Mouse (Mus musculus): ENCODE data around the gene Ddx39. TPM values are rescaled to one million over a fixed set of nuclear protein-coding genes. Genes with fewer than 3 reads are reported as not detected.

Gene Ddx39
- polyA plus RNA-seq, 1 experiment from 2014 or later = 92.4 TPM

DNA sequence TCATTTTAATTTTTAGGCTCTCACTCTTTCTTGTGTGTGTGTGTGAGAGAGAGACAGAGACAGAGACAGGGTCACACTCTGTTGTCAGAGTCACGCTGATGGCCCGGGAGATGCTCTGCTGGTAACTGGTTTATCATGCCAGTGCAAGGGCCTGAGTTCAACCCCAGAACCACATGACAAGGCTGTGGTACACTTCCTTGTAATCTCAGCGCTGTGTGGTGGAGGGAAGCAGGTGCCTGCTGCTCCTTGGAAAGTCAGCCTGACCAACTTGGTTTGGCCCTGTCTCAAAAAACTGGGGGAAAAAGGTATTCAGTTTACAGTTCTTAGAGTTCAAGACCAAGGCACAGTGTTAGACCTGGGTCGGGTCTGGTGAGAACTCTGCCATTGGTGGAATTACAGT is 52.5 kb downstream of the Ddx39 start:
- Histone ChIP-seq H3K36me3 (ENCODE audit: control insufficient read depth, insufficient read depth, low read length) (no peaks in the 10 kb centered on the region), H3K4me3 (ENCODE audit: low read depth, low read length) (no peak overlapping the region), H3K9me3 (replicated peaks; ENCODE audit: control insufficient read depth, low read length, poor library complexity, severe bottlenecking) (no peaks in the 10 kb centered on the region), H3K4me2 (ENCODE audit: low read length) (no peak overlapping the region), H3K27me3 (ENCODE audit: control insufficient read depth, insufficient read depth, low read depth, low read length) (no peaks in the 10 kb centered on the region), H3K9ac (ENCODE audit: low read depth, low read length) (no peak overlapping the region), H3K4me1 (ENCODE audit: control insufficient read depth, insufficient read depth, low read length) (peaks cover 3% of the 10 kb centered on the region; the same call in 1 of the 2 replicates), H3K27ac (ENCODE audit: low read length) (no peak overlapping the region)
- WGBS = 90% methylated on average over 4 of the region's 4 CpGs
- ATAC-seq = no peak

DNA sequence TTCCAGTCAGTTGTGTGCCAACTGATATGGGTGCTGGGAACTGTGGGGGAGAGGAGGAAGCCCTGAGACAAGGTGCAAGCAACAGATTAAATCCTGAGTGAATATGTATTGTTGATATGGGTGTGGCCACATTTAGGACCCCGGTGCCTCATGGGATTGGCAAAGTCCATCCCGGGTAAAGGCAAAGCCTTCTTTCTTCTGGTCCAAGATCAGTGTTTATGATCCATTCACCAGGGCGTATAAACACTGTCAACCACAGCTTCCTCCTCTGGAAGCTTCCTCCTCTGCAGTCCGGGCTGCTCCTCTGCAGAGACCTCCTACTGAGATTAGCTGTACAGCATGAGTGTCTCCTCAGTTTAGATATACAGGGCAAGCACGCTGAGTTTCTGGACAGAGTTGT is 53.5 kb downstream of the Ddx39 start:
- 68% methylated on average over 5 of the region's 5 CpGs for WGBS
- no peak for ATAC-seq
- Histone ChIP-seq H3K9ac (ENCODE audit: low read depth, low read length) (no peak overlapping the region), H3K4me3 (ENCODE audit: low read depth, low read length) (no peak overlapping the region), H3K36me3 (ENCODE audit: control insufficient read depth, insufficient read depth, low read length) (no peaks in the 10 kb centered on the region), H3K4me1 (ENCODE audit: control insufficient read depth, insufficient read depth, low read length) (peaks cover 3% of the 10 kb centered on the region; the same call in 1 of the 2 replicates), H3K27me3 (ENCODE audit: control insufficient read depth, insufficient read depth, low read depth, low read length) (no peaks in the 10 kb centered on the region), H3K27ac (ENCODE audit: low read length) (no peak overlapping the region), H3K9me3 (replicated peaks; ENCODE audit: control insufficient read depth, low read length, poor library complexity, severe bottlenecking) (no peaks in the 10 kb centered on the region), H3K4me2 (ENCODE audit: low read length) (no peak overlapping the region)

DNA sequence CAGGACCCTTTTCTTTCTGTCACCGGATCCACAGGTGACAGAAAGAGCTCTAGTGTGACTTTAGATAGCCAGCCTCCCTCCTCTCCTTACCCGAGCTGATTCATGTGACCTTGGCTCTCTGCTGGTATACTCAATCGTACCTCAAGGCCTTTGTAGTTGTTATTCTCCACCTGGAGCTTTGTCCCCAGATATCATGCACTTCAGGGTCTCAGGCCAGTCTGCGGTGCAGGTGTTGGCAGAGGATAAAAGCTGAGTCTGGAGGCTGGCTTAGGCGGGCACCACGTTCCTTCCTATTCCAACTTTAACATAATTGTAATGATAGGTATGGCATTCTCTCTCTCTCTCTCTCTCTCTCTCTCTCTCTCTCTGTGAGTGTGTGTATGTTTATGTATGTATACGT is 54.7 kb downstream of the Ddx39 start:
- no peak for ATAC-seq
- H3K36me3 ChIP-seq (ENCODE audit: control insufficient read depth, insufficient read depth, low read length) = no peaks in the 10 kb centered on the region
- no peak overlapping the region for H3K27ac ChIP-seq (ENCODE audit: low read length)
- peaks cover 3% of the 10 kb centered on the region; the same call in 1 of the 2 replicates for H3K4me1 ChIP-seq (ENCODE audit: control insufficient read depth, insufficient read depth, low read length)
- H3K9me3 ChIP-seq (replicated peaks; ENCODE audit: control insufficient read depth, low read length, poor library complexity, severe bottlenecking) = no peaks in the 10 kb centered on the region
- H3K4me3 ChIP-seq (ENCODE audit: low read depth, low read length) = no peak overlapping the region
- no peaks in the 10 kb centered on the region for H3K27me3 ChIP-seq (ENCODE audit: control insufficient read depth, insufficient read depth, low read depth, low read length)
- WGBS = 69% methylated on average over 7 of the region's 7 CpGs
- no peak overlapping the region for H3K9ac ChIP-seq (ENCODE audit: low read depth, low read length)
- H3K4me2 ChIP-seq (ENCODE audit: low read length) = no peak overlapping the region

DNA sequence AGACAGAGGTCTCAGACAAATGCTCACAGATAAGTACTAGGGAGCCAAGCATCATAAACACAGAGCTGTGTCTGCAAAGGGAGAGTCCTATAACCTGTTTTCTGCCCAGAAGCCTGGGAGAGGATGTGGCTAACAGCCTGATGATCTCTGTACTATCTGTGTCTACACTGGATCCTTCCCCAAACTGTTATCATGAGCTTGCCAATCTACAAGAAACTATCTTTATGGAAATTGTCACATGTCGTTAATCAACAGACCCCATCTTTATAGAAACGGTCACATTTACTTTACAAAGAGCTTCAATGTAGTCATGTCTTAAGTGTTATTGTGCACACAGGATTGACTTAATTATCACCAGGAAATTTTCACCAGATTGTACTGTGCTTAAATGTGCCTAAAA is 55.7 kb downstream of the Ddx39 start:
- 92% methylated on average over 2 of the region's 2 CpGs for WGBS
- Histone ChIP-seq H3K27me3 (ENCODE audit: control insufficient read depth, insufficient read depth, low read depth, low read length) (no peaks in the 10 kb centered on the region), H3K36me3 (ENCODE audit: control insufficient read depth, insufficient read depth, low read length) (no peaks in the 10 kb centered on the region), H3K4me3 (ENCODE audit: low read depth, low read length) (no peak overlapping the region), H3K9ac (ENCODE audit: low read depth, low read length) (no peak overlapping the region), H3K9me3 (replicated peaks; ENCODE audit: control insufficient read depth, low read length, poor library complexity, severe bottlenecking) (no peaks in the 10 kb centered on the region), H3K4me1 (ENCODE audit: control insufficient read depth, insufficient read depth, low read length) (peaks cover 3% of the 10 kb centered on the region; the same call in 1 of the 2 replicates), H3K27ac (ENCODE audit: low read length) (no peak overlapping the region), H3K4me2 (ENCODE audit: low read length) (no peak overlapping the region)
- no peak for ATAC-seq

DNA sequence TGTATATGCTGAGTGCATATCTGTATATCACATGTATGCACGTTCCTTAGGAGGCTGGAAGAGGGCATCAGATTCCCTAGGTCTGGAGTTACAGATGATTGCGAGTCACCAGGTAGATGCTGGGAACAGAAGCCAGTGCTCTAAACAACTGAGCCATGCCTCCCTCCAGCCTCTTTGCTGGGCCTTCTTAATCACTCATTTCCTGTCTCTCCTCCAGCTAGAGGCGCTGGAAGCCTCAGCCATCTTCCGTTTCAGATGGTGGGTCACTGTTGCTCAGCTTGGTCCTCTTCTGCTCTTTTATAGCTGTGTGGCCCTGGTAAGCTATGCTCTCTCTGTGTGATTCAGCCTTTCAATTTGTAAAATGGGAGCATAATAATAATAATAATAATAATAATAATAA is 56.8 kb downstream of the Ddx39 start:
- Histone ChIP-seq H3K4me2 (ENCODE audit: low read length) (no peak overlapping the region), H3K4me1 (ENCODE audit: control insufficient read depth, insufficient read depth, low read length) (peaks cover 3% of the 10 kb centered on the region; the same call in 1 of the 2 replicates), H3K27ac (ENCODE audit: low read length) (no peak overlapping the region), H3K4me3 (ENCODE audit: low read depth, low read length) (no peak overlapping the region), H3K9ac (ENCODE audit: low read depth, low read length) (no peak overlapping the region), H3K9me3 (replicated peaks; ENCODE audit: control insufficient read depth, low read length, poor library complexity, severe bottlenecking) (no peaks in the 10 kb centered on the region), H3K27me3 (ENCODE audit: control insufficient read depth, insufficient read depth, low read depth, low read length) (no peaks in the 10 kb centered on the region), H3K36me3 (ENCODE audit: control insufficient read depth, insufficient read depth, low read length) (no peaks in the 10 kb centered on the region)
- WGBS = 75% methylated on average over 4 of the region's 4 CpGs
- ATAC-seq = no peak

DNA sequence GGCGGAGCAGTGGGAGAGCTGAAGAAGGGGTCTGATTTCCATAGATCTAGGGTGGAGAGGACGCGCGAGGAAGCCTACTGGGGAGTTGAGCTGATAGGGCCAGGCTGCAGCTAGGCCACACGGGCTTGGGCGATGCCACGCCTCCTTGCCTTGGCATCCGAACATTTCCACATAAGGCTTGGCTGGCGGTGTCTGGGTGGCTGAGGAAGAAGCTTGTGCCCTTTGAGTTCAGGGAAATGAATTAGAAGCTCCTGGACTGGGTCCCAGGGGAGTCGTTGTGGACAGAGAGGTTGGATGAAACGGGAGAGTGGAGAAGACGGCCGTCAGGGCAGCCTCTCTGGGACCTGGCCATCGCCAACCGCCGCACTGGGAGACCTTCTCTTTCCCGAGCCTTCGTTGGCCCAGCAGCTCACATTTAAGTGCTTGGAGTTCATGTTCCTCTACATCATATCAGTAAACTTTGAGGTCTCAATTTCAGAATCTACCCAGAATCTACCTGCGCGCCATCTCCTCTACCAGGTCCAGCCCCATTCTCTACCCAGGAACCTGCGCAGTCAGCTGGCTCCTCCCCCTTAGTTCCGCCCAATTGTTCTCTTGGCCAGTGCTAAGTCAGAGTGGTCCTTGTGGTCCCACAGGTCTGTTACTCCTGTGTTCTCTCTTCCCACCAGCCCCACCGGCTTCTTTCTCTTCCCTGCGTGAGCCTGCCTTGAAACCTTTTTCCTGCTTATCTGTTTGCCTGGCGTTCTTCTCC is 57.9 kb downstream of the Ddx39 start:
- WGBS = 4% methylated on average over 25 of the region's 25 CpGs
- H3K9me3 ChIP-seq (replicated peaks; ENCODE audit: control insufficient read depth, low read length, poor library complexity, severe bottlenecking) = no peaks in the 10 kb centered on the region
- no peaks in the 10 kb centered on the region for H3K36me3 ChIP-seq (ENCODE audit: control insufficient read depth, insufficient read depth, low read length)
- H3K27me3 ChIP-seq (ENCODE audit: control insufficient read depth, insufficient read depth, low read depth, low read length) = no peaks in the 10 kb centered on the region
- peak overlapping the region; percentile 42 for H3K4me3 ChIP-seq (ENCODE audit: low read depth, low read length)
- H3K4me2 ChIP-seq (ENCODE audit: low read length) = peak overlapping the region; percentile 70
- H3K27ac ChIP-seq (ENCODE audit: low read length) = peak overlapping the region; percentile 40; the same call in 1 of the 2 replicates
- H3K9ac ChIP-seq (ENCODE audit: low read depth, low read length) = peak overlapping the region; percentile 60
- peak; percentile 95 for ATAC-seq
- peaks cover 3% of the 10 kb centered on the region; the same call in 1 of the 2 replicates for H3K4me1 ChIP-seq (ENCODE audit: control insufficient read depth, insufficient read depth, low read length)

DNA sequence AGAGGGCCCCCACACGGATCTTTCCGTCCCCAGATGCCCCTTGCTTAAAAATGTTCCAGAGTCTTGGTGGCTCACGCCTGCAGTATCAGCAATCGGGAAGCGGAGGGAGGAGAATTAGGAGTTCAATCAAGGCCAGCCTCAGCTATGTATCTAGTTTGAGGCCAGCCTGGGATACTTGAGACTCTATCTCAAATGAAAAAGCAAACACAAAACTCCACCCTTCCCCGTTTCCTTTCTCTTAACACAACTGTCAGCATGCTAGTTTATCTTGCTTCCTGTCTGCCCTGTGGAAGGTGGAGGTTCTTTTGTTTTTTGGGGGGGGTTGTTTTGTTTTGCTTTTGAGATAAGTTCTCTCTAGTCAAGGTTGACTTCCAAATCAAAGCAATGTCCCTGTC is 58.5 kb downstream of the Ddx39 start:
- peak overlapping the region; percentile 70 for H3K4me2 ChIP-seq (ENCODE audit: low read length)
- H3K4me1 ChIP-seq (ENCODE audit: control insufficient read depth, insufficient read depth, low read length) = peaks cover 3% of the 10 kb centered on the region; the same call in 1 of the 2 replicates
- H3K4me3 ChIP-seq (ENCODE audit: low read depth, low read length) = peak overlapping the region; percentile 42
- H3K27ac ChIP-seq (ENCODE audit: low read length) = no peak overlapping the region
- no peaks in the 10 kb centered on the region for H3K9me3 ChIP-seq (replicated peaks; ENCODE audit: control insufficient read depth, low read length, poor library complexity, severe bottlenecking)
- ATAC-seq = peak; percentile 15; the same call in 1 of the 2 replicates
- H3K36me3 ChIP-seq (ENCODE audit: control insufficient read depth, insufficient read depth, low read length) = no peaks in the 10 kb centered on the region
- H3K27me3 ChIP-seq (ENCODE audit: control insufficient read depth, insufficient read depth, low read depth, low read length) = no peaks in the 10 kb centered on the region
- H3K9ac ChIP-seq (ENCODE audit: low read depth, low read length) = no peak overlapping the region
- 50% methylated on average over 6 of the region's 6 CpGs for WGBS

DNA sequence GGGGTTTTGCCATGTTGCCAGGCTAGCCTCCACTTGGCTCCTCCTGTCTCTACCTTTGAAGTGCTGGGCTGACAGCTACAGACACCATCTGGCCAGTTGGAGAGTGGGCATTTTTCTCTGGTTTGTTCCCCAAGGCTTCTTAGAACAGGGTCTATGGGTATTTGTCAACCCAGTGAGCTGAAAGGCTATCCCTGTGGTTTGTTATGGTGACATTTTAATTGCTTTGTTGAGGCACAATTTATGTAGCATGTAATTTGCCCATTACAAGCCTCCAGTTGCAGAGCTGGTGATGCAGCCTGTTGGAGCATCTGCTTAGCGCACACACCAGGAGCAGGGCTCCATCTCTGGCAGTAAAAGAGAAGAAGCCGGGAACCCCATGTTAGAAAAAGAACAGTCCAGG is 59.2 kb downstream of the Ddx39 start:
- Histone ChIP-seq H3K9ac (ENCODE audit: low read depth, low read length) (no peak overlapping the region), H3K4me2 (ENCODE audit: low read length) (no peak overlapping the region), H3K36me3 (ENCODE audit: control insufficient read depth, insufficient read depth, low read length) (no peaks in the 10 kb centered on the region), H3K4me1 (ENCODE audit: control insufficient read depth, insufficient read depth, low read length) (peaks cover 3% of the 10 kb centered on the region; the same call in 1 of the 2 replicates), H3K27ac (ENCODE audit: low read length) (no peak overlapping the region), H3K4me3 (ENCODE audit: low read depth, low read length) (no peak overlapping the region), H3K9me3 (replicated peaks; ENCODE audit: control insufficient read depth, low read length, poor library complexity, severe bottlenecking) (no peaks in the 10 kb centered on the region), H3K27me3 (ENCODE audit: control insufficient read depth, insufficient read depth, low read depth, low read length) (no peaks in the 10 kb centered on the region)
- ATAC-seq = no peak
- 95% methylated on average over 2 of the region's 2 CpGs for WGBS

All from midbrain, embryonic 16.5 days (tissue).